Mouse (Mus musculus) ES-Bruce4 (cell line): Measurements from ENCODE around the gene Ror2.

ENCODE experiments used
- CTCF ChIP-seq: IDR thresholded peaks from one replicate; pipeline ENCODE4 v1.8.1; 2011; ENCODE audit warnings: low read depth, low read length
- EP300 ChIP-seq: IDR thresholded peaks from 2 replicates; pipeline ENCODE4 v1.6.1; 2011; ENCODE audit warnings: low read depth, low read length; ENCODE audit not compliant: insufficient read depth
- POLR2A ChIP-seq: IDR thresholded peaks from one replicate; pipeline ENCODE4 v1.8.1; 2011; ENCODE audit warnings: low read length; ENCODE audit not compliant: insufficient read depth

DNA sequence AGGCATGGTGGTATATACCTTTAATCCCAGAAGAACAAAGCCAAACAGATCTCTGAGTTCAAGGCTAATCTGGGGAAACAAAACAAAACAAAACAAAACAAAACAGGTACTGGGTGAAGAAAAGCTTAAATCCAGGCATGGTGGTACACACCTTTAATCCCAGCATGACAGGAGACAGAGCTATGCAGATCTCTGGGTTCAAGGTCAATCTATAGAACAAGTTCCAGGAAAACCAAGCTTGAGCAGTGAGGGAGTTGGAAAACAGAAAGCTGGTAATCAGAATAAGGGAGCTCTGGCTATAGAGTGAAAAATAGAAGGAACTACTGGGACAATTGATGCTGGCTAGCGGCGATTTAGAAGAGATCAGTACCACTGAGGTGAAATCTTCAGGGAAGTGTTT lies 145.6 kb downstream of the Ror2 start:
- TF ChIP-seq EP300 (no peak), CTCF (no peak), POLR2A (no peak)
